Mouse (Mus musculus) brain, embryonic 14.5 days (tissue): Measurements from ENCODE around the gene Vps8. TPM values are rescaled to one million over a fixed set of nuclear protein-coding genes. Genes with fewer than 3 reads are reported as not detected.

ENCODE experiments used
- DNase-seq: peaks from one replicate; pipeline ENCODE4 v3.0.0-alpha.2; 2011; ENCODE audit warnings: low read depth
- CTCF ChIP-seq: fragments of 200-500 bp; IDR thresholded peaks from 2 replicates; pipeline ENCODE4 v1.5.1; 2012; ENCODE audit warnings: inconsistent platforms, mild to moderate bottlenecking, moderate library complexity, borderline replicate concordance; ENCODE audit not compliant: insufficient read depth, insufficient read length; ENCODE audit errors: extremely low read depth
- POLR2A ChIP-seq: fragments of 200-500 bp; IDR thresholded peaks from 2 replicates; pipeline ENCODE4 v1.6.1; 2012; ENCODE audit warnings: mild to moderate bottlenecking, inconsistent platforms, borderline replicate concordance; ENCODE audit not compliant: poor library complexity, insufficient read depth, insufficient read length, severe bottlenecking; ENCODE audit errors: extremely low read depth
- polyA plus RNA-seq: library from polyadenylated mRNA; depleted of rRNA; stranded (reverse); fragments of >200 nt; gene quantifications from 2 replicates; pipeline ENCODE4 v1.2.3, GENCODE M21; 2012

Vps8 gene
- polyA plus RNA-seq, 1 experiment: 30.4 TPM

- TF ChIP-seq CTCF (no peak), POLR2A (no peak)
- peak; percentile 56 for DNase-seq
Measured at GRCm38 (mm10) chr16:21389316-21389715, 33.6 kb upstream of the Vps8 start.

GRCm38 (mm10) chr16:21390744-21391143 is 32.2 kb upstream of the Vps8 start:
- TF ChIP-seq POLR2A (no peak), CTCF (no peak)
- no peak for DNase-seq

- DNase-seq: no peak
- TF ChIP-seq CTCF (peak; percentile 57; the same call in 1 of the 2 replicates), POLR2A (no peak)
Measured at GRCm38 (mm10) chr16:21392099-21392498, 30.8 kb upstream of the Vps8 start.

- peak; percentile 96 for DNase-seq
- TF ChIP-seq CTCF (peak; percentile 83), POLR2A (no peak)
Measured at GRCm38 (mm10) chr16:21392517-21393112, 30.3 kb upstream of the Vps8 start.

- DNase-seq: peak; percentile 60
- TF ChIP-seq CTCF (no peak), POLR2A (no peak)
Measured at GRCm38 (mm10) chr16:21395546-21395945, 27.4 kb upstream of the Vps8 start.

- TF ChIP-seq POLR2A (no peak), CTCF (no peak)
- peak; percentile 53 for DNase-seq
Measured at GRCm38 (mm10) chr16:21397681-21398080, 25.2 kb upstream of the Vps8 start.

- DNase-seq: peak; percentile 65
- TF ChIP-seq POLR2A (no peak), CTCF (no peak)
Measured at GRCm38 (mm10) chr16:21398345-21399051, 24.4 kb upstream of the Vps8 start.

- no peak for DNase-seq
- TF ChIP-seq POLR2A: no peak
- no peak for TF ChIP-seq CTCF
Measured at GRCm38 (mm10) chr16:21399942-21400341, 23.0 kb upstream of the Vps8 start.

- DNase-seq: no peak
- no peak for TF ChIP-seq CTCF
- TF ChIP-seq POLR2A: no peak
Measured at GRCm38 (mm10) chr16:21402068-21402467, 20.9 kb upstream of the Vps8 start.

- TF ChIP-seq POLR2A (no peak), CTCF (no peak)
- no peak for DNase-seq
Measured at GRCm38 (mm10) chr16:21403402-21403801, 19.5 kb upstream of the Vps8 start.

- no peak for DNase-seq
- no peak for TF ChIP-seq CTCF
- TF ChIP-seq POLR2A: no peak
Measured at GRCm38 (mm10) chr16:21404631-21405030, 18.3 kb upstream of the Vps8 start.
